Mouse (Mus musculus) ES-CJ7 (cell line): ENCODE data around the gene Prkn.

ENCODE experiments used
- DNase-seq: peaks from one replicate; pipeline ENCODE4 v3.0.0; 2011; ENCODE audit warnings: low read depth, low spot score

Gene Prkn

DNA sequence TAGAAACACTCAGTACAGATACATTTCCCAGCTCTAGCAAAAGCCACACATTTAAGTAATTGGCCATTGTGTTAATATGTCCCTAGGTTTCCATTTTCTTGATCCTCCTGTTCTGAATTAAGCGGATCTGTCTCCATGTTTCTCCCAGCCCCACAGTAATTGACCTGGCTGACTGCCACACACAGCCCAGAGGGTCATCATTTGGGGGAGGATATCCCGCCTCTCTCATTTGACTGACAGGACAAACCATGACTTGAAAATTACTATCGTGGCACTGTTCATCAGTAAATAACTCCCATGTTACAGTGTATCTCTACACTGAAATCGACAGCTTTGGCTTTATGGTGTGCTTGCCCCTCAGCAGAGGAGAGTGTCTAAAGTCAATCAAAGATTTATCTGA, 146.9 kb downstream of the Prkn start:
- DNase-seq: no peak

DNA sequence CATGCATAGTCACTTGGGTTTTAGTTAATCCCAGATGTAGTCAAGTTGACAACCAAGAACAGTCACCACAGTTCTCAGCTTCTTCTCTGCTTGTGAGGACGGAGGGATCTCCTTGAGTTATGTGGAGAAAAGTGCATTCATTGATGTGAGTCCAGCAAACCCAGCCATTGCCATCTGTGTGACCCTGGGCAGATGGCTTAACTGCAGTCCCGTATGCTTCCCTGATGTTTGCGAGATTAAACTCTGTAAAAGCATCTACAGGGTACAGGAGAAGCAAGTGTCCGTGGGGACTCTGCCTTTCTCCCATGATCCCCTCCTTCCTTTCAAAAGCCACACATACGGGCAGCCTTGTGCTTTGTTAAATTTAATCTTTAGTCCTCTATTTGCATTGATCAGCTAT, 157.1 kb downstream of the Prkn start:
- no peak for DNase-seq

DNA sequence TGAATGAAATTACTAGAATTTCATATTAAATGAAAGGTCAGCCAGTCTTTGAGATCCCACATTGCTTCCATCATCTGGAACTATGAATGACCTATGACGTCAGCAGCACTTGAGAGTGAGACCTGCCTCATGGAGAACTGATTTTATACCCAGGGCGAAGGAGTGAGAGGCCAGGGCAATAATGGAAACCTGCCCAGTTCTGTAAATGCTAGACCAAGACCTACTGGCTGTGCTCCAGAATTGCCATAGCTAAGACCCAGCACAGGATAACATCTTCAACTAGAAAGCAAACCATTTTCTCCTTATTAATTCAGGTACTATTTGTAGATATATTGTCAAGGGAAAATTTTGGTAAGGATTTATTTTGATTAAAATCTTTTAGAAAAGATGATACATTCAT, 183.2 kb downstream of the Prkn start:
- no peak for DNase-seq

DNA sequence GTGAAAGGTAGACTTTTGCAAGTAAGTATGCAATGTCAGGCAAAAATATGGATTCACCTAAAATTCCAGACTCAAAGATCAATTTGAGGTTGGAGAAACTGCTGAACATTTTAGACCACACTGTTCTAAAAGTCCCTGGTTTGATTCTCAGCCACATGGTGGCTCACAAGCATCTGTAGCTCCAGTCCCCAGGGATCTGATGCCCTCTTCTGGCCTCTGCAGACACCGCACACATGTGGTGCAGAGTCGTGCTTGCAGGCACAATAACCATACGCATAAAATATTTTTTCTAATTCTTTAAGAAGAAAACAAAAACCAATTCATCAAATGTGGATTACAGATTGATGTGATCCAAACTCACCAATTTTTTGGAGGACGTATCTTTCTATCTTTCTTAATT, 189.2 kb downstream of the Prkn start:
- DNase-seq: peak; percentile 59

DNA sequence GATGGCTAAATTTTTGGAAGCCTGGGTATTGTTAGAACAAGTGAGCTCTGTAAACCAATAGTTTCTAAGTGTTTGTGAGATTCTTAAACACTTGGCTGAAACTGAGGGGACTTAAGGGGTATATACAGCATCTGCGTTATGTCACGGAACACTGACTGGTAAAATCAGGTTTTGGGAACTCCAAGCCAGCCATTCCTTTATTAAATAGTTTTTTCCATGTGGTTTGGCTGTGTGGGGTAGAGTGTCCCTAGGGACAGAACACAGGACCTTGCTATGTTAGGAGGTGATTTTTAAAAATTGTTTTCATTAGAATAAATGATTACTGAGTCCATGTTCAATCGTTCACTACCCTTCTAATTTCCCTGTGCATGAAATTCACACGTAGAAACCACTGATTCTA, 190.8 kb downstream of the Prkn start:
- DNase-seq: no peak

DNA sequence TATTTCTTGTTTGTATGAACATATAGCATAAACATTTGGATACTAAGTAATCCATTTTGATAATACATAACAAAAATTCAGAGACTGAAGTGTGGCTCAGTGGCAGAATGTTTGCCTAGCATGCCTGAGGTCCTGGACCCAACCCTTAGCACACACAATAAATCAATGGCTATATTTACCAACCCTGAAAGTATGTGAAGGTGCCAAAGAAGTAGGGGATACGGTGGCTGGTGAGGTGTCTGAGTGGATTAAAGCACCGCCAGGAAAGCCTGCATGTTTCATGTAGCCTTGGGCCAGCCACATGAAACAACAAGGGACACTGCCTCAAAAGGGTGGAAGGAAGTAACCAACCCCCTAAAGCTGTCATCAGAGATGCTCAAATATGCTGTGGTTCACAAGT, 192.2 kb downstream of the Prkn start:
- no peak for DNase-seq

DNA sequence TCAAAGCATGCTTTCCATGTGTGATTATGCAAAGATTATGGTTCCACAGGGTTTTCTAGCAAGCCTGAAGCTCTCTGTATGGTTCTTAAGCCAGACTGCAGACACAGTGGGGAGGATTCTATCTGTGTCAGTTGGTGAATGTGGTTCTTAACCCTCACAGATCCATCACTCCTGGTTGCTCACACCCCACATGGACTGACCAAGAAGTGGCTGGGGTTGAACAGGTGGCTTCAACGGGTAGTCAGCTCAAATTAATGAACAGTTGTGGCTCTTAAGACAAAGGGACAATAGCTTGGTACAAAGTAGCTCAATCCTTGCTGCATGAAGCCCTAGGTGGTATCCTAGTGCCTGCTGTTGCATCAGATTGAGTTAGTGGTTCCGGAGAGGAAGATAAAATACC, 193.4 kb downstream of the Prkn start:
- no peak for DNase-seq

DNA sequence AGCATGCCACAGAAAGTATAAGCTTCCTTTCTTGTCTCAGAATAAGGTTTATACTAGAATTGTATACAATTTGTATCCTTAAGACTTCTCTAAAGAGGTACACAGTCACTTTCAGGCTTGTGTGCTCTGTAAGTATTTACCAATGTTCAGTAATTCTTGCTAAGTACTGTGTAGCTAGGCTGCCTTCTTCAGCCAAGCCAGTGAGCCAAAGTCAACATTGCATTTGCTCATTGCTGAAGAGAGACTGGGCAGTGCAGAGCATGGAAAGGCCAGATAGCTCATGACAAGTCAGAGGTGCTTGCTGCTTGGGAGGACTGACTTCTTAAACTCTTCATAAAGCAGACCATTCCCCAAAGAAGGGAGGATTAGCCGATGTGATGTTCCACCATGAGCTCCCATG, 198.1 kb downstream of the Prkn start:
- no peak for DNase-seq

DNA sequence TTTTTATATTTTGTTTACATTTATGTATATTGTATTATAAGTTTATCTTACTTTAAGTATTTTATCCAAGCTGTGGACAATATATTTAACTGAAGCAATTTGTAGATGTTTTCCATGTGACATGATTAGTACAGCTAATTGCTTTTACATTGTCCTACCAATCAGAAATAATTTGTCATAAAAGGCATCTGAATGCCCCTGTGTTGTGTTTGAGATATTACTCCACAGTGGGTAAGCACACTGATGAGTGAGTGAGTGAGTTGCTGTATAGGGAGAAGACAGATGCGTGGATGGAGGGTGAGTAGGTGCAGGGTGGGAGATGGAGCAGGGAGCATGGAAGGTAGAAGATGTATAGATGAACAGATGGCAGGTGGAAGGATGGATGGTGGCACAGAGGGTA, 218.8 kb downstream of the Prkn start:
- DNase-seq: no peak

DNA sequence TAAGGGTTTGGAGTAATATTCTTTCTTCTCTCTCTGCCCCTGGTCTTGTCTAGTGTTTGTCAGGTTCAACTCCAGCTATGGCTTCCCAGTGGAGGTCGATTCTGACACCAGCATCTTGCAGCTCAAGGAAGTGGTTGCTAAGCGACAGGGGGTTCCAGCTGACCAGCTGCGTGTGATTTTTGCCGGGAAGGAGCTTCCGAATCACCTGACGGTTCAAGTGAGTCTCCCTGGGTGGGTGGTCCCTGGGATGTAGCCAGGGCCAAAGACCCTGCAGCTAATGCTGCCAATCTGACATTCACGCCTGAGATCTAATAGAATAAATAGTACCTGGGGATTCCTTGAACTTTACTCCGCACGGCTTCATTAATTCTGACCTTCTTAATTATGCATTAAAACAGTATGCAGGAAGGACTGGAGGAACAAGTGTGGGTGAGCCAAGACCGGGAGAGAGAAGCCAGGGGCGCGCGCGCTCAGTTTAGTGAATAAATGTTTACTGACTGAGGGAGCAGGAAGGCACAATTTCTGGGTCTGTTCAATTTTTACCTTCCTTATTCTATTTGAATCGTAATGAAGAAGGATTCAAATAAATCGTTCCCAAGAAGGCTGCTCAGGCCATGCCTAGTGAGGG, 227.0 kb downstream of the Prkn start:
- DNase-seq: peak; percentile 63

DNA sequence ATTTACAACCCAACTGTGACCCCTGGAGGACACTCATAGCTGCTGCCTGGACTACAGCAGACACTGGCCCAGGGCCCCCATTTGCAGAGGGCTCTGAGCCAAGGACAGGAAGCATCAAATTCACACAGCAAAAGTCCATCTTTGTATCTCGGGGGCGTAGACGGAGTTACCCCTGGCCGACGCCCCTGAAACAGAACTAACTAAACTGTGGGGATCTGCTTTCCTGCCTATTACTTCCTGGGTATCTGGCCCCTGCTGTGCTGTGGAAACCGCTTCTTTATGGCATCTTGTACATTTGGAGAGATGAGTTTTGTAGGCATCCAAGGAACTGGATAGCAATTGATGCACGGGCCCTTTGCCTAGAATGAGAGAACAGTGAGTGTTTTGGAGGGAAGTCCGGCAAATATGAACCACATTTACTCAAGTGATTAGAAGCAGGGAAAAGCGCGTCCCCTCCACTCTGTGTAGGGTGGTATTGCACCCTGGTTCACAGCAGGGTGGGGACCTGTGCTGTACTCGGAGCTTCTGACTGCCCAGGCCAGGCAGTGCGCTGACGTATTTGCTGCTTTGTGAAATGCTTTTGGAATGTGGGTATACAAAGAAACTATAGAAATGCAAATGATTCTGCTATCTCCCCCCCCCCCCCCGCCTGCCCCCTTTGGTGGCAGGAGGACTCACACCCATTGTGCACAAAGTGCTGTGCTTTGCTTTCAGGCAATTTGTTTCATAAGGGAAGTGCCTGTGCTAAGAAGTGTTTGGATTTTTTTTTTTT, 227.7 kb downstream of the Prkn start:
- peak; percentile 88 for DNase-seq

DNA sequence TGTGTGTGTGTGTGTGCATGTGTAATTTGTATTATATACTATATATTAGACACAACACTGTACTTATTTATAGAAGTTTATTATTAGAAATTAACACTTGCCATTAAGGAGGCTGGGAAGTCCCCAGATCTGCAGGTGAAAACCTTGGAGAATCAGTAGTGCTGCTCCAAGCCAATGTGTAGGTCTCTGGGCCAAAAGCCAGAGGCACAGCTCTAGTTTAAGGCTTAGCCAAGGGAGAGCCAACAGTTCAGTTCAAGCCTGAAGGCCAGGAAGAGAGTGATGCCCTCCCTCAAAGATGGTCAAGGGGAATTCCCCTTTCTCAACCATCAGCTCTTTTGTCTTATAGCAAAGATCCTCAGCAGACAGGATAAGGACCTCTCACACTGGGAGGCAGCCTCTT, 230.8 kb downstream of the Prkn start:
- DNase-seq: no peak

DNA sequence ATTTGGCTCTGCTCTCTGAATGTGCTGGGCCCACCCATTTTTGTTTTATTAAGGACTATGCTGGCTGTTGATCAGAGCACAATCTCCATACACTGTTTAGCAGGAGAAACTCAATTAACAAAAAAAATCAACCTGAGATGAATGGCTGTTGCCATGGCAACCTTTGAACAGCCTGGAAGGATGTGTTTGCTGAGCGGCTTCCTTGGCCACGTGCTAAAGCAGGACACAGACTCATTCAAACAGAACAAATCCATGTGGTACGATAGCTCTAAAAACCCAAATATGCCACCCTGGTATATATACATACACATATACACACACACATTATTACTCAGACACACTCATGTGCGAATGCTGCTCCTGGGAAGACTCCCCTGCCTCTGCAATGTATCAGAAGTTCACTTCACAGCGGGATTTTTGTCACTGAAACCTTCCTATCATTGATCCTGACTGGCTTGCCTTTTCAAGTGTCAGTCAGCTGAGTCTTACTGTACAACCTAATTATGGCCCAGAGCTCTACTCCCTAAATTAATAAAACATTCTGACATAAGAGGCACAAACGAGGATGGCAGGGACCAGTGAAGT, 236.2 kb downstream of the Prkn start:
- DNase-seq: no peak

DNA sequence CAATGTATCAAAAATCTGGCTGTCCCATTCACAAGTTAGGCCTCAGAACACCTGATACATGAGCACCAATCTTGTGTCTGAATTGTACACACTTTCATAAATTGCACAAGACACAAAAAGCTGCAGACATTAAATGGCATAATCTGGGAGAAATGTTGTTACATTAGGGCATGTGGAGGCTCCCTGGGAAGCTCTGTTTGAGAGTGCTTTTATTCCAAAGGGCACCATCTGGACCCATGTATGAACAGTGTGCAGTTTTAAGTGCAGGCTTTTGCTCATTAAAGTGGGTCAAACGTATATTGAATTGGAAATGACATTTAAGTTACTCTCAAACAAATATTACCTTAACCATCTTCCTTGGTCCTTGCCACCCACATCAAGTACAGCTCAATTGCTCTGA, 246.3 kb downstream of the Prkn start:
- DNase-seq: no peak

DNA sequence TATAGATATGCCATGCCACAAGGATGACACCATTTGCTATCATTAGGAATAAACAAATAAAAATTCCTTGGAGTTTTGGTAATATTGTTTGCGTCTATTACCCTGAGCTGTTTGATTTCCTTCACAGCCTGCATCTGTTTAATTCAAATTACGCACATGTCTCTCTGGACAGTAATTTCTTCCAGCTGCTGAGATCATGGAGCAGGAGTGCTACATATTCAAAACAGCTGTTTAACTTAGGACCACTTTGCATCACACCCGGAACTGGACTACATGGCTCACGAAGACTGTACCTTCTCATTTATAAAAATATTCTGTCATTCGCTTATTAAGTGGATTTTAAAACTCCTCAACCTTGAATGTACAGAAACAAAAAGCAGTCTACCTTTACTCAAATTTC, 246.9 kb downstream of the Prkn start:
- no peak for DNase-seq

DNA sequence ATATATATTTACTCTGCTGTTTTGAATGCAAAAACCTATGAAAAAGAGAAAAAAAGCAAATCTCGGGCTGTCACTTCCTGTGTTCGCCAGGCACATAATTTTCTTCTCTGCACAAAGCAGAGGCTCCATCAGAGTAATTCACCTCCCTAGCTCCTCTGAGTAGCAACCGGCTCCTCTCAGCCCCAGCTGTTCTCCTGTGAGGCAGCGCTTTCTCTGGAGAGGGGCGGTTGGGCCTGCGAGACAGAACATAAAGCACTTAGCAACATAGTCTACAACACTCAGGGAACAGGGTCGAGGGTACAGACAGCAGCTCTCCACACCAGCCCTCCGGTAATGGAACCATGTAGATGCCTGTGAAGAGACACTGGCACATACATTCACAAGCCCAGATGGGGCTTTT, 247.6 kb downstream of the Prkn start:
- no peak for DNase-seq

DNA sequence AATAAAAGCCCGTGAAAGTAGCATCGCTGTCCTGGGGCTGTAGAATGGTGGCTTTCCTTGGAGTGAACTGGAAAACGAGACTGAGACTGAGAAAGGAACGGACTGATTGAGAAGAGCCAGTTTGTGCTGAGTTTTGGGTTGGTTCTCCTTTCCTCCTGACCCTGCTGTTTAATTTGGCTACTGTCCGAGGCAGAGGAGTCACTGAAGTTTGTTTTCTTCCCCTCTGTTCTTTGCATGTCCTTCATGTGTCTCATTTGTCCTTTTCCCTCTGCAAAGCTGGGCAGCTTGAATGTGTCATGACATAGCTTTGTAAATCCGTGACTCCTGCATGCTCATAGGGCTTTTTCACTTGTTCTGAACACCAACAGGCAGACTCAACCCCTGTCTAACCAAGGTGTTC, 249.2 kb downstream of the Prkn start:
- no peak for DNase-seq

DNA sequence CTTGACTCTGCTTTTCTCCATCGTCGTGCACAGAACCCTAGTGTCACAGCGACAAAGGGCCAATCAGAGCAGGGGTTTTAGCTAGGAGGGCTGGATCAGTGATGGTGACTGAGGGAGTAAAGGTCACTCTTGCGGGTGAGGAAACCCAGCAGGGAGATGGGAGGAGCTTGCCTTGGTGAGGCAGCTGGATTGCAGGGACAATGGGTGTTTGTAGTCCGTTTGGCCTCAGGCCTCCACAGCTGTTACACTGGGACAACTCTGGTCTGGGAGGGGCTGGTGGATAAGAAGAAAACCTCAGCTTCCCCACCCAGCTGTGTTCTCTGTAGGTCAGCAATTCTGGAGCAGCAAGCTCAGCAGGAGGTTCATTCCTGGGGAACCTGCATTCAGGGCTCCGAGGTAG, 252.7 kb downstream of the Prkn start:
- peak; percentile 89 for DNase-seq

DNA sequence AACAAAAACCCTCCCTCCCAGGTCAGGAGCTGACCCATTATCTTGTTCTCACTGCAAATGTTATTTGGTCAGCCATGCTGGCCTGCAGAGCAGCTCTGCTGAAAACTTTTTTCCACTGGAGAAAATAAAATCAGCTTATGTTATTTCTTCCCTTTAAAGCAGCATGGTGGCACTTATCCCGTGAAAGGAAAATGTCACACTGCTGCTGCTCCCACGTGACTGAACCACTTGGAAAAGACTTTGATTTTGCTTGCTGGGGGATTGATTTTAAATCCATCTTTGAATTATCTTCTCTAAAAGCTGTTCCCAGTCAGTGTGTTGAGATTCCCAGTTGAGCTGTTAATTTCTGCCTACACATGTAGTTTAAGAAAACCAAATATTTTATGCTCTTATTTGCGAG, 253.1 kb downstream of the Prkn start:
- DNase-seq: no peak

DNA sequence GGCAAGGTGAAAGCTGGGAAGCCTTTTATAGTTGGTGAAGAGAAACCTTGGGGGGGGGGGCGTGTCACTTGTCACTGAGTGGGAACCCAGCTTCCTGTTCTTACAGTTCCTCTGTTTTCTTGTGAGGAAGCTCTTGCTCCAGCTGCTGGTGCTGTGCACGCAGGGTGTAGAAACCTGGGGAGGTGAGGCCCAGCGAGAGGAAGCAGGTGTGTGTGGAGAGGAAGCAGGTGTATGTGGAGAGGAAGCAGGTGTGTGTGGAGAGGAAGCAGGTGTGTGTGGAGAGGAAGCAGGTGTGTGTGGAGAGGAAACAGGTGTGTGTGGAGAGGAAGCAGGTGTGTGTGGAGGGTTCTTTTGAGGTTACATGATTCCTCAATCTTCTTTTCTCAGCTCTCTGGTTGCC, 266.8 kb downstream of the Prkn start:
- DNase-seq: no peak

DNA sequence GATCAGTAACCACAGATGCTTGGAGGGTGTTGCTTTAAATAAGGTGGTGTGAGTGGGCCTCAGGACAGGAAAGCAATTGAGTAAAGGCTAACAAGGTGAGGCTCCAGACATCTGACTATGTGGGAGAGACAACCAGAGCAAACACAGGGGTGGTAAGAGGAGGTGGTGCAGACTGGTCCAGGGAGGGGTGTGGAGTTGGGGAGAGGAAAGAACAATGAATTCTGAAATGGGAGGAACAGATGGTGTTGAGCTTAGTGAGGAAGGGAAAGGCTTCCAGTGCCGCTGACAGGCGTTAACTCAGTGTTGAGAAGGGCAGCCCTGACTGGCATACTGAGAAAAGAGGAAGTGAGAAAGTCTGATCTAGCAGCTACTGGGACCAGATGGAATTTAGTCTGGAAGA, 267.7 kb downstream of the Prkn start:
- no peak for DNase-seq

DNA sequence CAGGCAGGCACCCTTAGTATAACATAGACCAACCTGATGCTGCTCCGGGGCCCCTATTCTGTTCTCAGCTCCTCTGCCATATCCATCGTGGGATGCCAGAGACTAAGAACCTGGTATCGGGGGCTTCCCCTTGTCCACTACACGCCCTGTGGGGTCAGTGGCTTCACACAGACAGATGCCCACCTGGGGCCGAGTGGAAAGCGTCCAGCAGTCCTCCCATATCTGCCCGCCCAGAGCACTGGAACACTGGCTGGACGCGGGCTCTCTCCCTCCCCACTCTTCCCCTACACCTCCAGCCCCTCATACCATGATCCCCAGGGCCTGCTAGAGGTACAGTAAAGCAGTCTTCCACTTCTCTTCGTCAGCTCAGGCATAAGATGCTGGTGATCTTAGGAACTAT, 277.3 kb downstream of the Prkn start:
- no peak for DNase-seq

DNA sequence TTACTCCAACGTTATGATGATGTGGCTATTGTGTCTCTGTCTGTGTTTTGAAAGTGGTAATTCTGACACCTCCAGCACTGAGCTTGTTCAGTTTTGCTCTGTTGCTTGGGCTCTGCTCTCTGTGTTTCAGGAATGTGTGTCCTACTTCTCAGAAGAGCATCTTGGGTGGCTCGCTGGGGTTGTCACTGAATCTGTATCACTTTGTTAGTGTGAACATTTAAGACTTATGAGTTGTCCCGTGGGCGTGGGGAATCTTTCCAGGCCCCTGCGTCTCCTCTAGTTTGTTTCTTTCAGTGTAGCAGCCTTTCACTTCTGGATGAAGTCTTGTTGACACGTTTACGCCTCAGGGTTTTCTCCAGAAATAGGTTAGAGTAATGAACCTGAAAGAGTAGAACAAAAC, 283.9 kb downstream of the Prkn start:
- no peak for DNase-seq
